In genomic region chr13:100552369-100553041, GRCm38 (mm10) we compare ENCODE assay signal across 8 mouse cellular contexts. TPM values are rescaled to one million over a fixed set of nuclear protein-coding genes. Genes with fewer than 3 reads are reported as not detected.
DNase-seq lines count a peak whose midpoint lies in the region; ATAC-seq and TF ChIP-seq lines count a peak whose summit lies in the region.

Gene Ocln (minus strand): TSS chr13:100552718.

- under 1% methylated on average over 45 of the region's 45 CpGs for WGBS in cerebellum, adult 2 months
- WGBS in limb, embryonic 13.5 days = under 1% methylated on average over 43 of the region's 45 CpGs
- under 1% methylated on average over 45 of the region's 45 CpGs for WGBS in midbrain, embryonic 14.5 days

- peak within 1 kb of the TSS; percentile 93 for H3K27ac ChIP-seq in cerebellum, adult 2 months (ENCODE audit: insufficient read depth, low read length)
- no peak within 1 kb of the TSS for H3K27ac ChIP-seq in limb, embryonic 13.5 days
- no peak within 1 kb of the TSS for H3K27ac ChIP-seq in midbrain, embryonic 14.5 days (replicated peaks; ENCODE audit: low read depth, low read length)

- H3K9ac ChIP-seq in limb, embryonic 13.5 days = peak within 1 kb of the TSS; percentile 62
- peak within 1 kb of the TSS; percentile 56 for H3K9ac ChIP-seq in midbrain, embryonic 14.5 days (replicated peaks; ENCODE audit: low read length)

- H3K36me3 ChIP-seq in limb, embryonic 13.5 days = no peaks in the 10 kb centered on the region
- H3K36me3 ChIP-seq in midbrain, embryonic 14.5 days (ENCODE audit: control insufficient read depth, insufficient read depth, low read length) = no peaks in the 10 kb centered on the region

- TF ChIP-seq CTCF in cerebellum, adult 2 months (IDR thresholded peaks at IDR 0.05; ENCODE audit: borderline replicate concordance, insufficient read depth, low read depth, low read length) = no peak

- H3K9me3 ChIP-seq in limb, embryonic 13.5 days = no peaks in the 10 kb centered on the region
- H3K9me3 ChIP-seq in midbrain, embryonic 14.5 days (ENCODE audit: control insufficient read depth, low read length) = no peaks in the 10 kb centered on the region

- peak within 1 kb of the TSS; percentile 94 for H3K4me3 ChIP-seq in cerebellum, adult 2 months (replicated peaks; ENCODE audit: insufficient read depth, low read depth, low read length)
- peak within 1 kb of the TSS; percentile 64 for H3K4me3 ChIP-seq in limb, embryonic 13.5 days
- peak within 1 kb of the TSS; percentile 57 for H3K4me3 ChIP-seq in midbrain, embryonic 14.5 days (replicated peaks; ENCODE audit: low read depth, low read length)

- H3K4me1 ChIP-seq in cerebellum, adult 2 months (ENCODE audit: control insufficient read depth, insufficient read depth, low read length) = no peaks in the 10 kb centered on the region; the same call in 1 of the 2 replicates
- H3K4me1 ChIP-seq in limb, embryonic 13.5 days = peaks cover 21% of the 10 kb centered on the region
- peaks cover 11% of the 10 kb centered on the region for H3K4me1 ChIP-seq in midbrain, embryonic 14.5 days (ENCODE audit: control insufficient read depth, insufficient read depth, low read length)

- no peaks in the 10 kb centered on the region for H3K27me3 ChIP-seq in cerebellum, adult 2 months (ENCODE audit: control insufficient read depth, insufficient read depth, low read length)
- H3K27me3 ChIP-seq in limb, embryonic 13.5 days = peaks cover 62% of the 10 kb centered on the region
- H3K27me3 ChIP-seq in midbrain, embryonic 14.5 days (ENCODE audit: control insufficient read depth, insufficient read depth, low read length) = peaks cover 43% of the 10 kb centered on the region

- peak; percentile 78; the same call in 1 of the 2 replicates for ATAC-seq in limb, embryonic 13.5 days (ENCODE audit: low FRiP score, low read depth)
- peak; percentile 68 for ATAC-seq in midbrain, embryonic 14.5 days (ENCODE audit: low FRiP score, low TSS enrichment)
- no peak; the same call in 1 of the 2 replicates for ATAC-seq in megakaryocyte progenitor cell, adult 5-6 weeks (replicated peaks; ENCODE audit: poor library complexity)

- peak; percentile 30; the same call in 1 of the 2 replicates for TF ChIP-seq POLR2A in cerebellum, adult 2 months (IDR thresholded peaks at IDR 0.05; ENCODE audit: borderline replicate concordance, insufficient read depth, low read length)

- DNase-seq in R1 (ENCODE audit: low read depth, low spot score) = peak; percentile 79
- DNase-seq in cerebellum, adult 2 months = peak; percentile 87 to 89
- peak; percentile 10 to 30 for DNase-seq in frontal cortex, postnatal 10 days (ENCODE audit: low spot score in 2 of 2)
- DNase-seq in kidney, adult 11 months = peak; percentile 85
- peak; percentile 54 for DNase-seq in midbrain, embryonic 14.5 days
- DNase-seq in testis, postnatal 10 days (ENCODE audit: low spot score) = peak; percentile 75

- peak within 1 kb of the TSS; percentile 100 for H3K4me2 ChIP-seq in limb, embryonic 13.5 days (replicated peaks)
- peak within 1 kb of the TSS; percentile 97 for H3K4me2 ChIP-seq in midbrain, embryonic 14.5 days (ENCODE audit: low read length)

RNA-seq across cellular contexts. Expression of gene Ocln, which starts in this region (rescaled TPM):
- 14.8 and 16.0 TPM in 2 replicates for polyA plus RNA-seq in cerebellum, adult 2 months (2012; rRNA removed)
- 3.8 TPM in 2 replicates for polyA plus RNA-seq in limb, embryonic 13.5 days (2015; fragmentation: Nextera tagmentation; extraction: Ambion mirVana)
- 4.3 and 7.4 TPM in 2 replicates for polyA plus RNA-seq in midbrain, embryonic 14.5 days (2014; fragmentation: Nextera tagmentation; extraction: Ambion mirVana)
- 0.30 TPM in 1 of 2 replicates, not detected in the other for total RNA-seq in megakaryocyte progenitor cell, adult 5-6 weeks (2015)
- not detected in 2 replicates for total RNA-seq in megakaryocyte progenitor cell, adult 5-6 weeks (2017)

Comparison
In these comparisons a context has a peak if more than half of its experiments do, and no peak if none do; other contexts are left out.
1. DNase-seq: peak in every context shown above with its lines; median percentile 88 in cerebellum, adult 2 months; 85 in kidney, adult 11 months; 79 in R1; 75 in testis, postnatal 10 days; 54 in midbrain, embryonic 14.5 days; 20 in frontal cortex, postnatal 10 days.